Mouse (Mus musculus): ENCODE measurements around the gene Col6a6.
A peak's percentile ranks its signal among the peaks of the same experiment; 100 is the strongest.
"Not testable (repeated sequence)": the region's sequence is repeated elsewhere in the genome, so short reads cannot be mapped to it uniquely, and the experiment has no call there.

Gene Col6a6

GRCm38 (mm10) chr9:105665269-105665668 lies 162.7 kb downstream of the Col6a6 start:
- no peak for DNase-seq (ENCODE audit: low spot score)

GRCm38 (mm10) chr9:105659877-105660276 lies 168.1 kb downstream of the Col6a6 start:
- no peak for DNase-seq (ENCODE audit: low spot score)

GRCm38 (mm10) chr9:105658216-105658615 lies 169.7 kb downstream of the Col6a6 start:
- DNase-seq (ENCODE audit: low spot score) = no peak

GRCm38 (mm10) chr9:105656189-105656588 lies 171.8 kb downstream of the Col6a6 start:
- no peak for DNase-seq (ENCODE audit: low spot score)

- DNase-seq (ENCODE audit: low spot score) = peak; percentile 94
Observed at GRCm38 (mm10) chr9:105642460-105643371, 185.2 kb downstream of the Col6a6 start, which contains the start of gene Pik3r4. Gene Pik3r4, plus strand, starts transcription at chr9:105642978.

- not testable (repeated sequence) for DNase-seq (ENCODE audit: low spot score)
Observed at GRCm38 (mm10) chr9:105641377-105641776, 186.6 kb downstream of the Col6a6 start.
